Mouse (Mus musculus) cerebellum, postnatal 4 days (tissue): ENCODE data around the gene Gabrb2.

Experiments
- DNase-seq, 2 experiments: peaks; one replicate each; pipeline ENCODE4 v3.0.0; 2022; ENCODE audit warnings: low spot score in 2 of 2, mixed read lengths in 1 of 2

Gene Gabrb2

GRCm38 (mm10) chr11:42532577-42532976 is 113.0 kb downstream of the Gabrb2 start:
- DNase-seq, result no peak

DNA sequence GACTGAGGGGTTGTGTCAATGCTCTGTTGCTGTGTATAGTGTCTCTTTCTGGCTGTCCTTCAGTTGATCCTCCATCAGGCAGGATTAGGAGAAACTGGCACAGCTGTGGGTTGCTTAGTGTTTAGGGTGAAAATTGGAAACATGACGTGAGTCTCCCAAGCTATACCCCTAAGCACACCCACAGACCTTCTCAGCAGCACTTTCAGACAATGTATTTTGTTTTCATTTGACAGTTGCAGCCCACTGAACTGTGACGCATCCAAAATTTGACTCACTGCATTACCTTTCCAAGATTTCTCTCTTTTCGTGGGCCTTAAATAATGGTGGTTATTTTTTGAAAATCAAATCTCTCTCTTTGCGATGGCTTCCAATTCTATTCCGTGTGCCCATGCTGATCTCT is 115.7 kb downstream of the Gabrb2 start:
- DNase-seq, result no peak

DNA sequence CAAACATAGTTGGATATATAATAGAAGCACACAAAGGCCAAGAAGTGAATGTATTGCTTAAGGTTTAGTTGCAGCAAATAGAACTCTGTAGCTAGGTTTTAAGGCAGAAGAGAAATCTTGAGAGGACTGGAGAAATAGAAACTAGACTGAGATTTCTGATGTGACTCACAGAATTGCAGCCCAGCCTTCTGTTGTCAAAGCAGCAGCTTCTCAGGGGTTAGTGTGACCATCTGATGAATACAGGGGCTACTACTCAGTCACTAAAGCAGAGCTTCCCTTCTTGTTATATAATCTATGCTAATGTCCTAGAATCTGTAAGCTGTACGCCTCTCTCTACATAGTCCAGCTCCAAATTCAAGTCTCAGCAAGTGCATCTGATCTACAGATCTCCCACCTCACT is 116.3 kb downstream of the Gabrb2 start:
- no peak for DNase-seq

DNA sequence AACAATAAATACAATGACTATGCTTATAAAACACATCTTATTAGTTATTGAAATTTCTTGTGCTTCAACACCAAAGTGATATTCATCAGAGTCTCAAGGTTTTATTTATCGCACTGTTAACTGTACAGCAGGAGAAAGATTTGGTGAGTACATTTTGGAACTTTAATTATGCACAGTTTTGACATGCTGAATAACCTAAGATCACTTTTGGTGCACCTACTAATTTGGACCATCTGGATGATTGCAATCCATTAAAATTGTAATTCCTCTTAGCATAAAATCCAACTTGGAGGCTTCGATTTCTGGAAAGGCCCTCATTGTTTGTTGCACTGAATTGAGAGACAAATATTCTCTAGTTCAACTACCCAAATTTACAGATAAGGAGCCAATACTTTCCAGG is 123.3 kb downstream of the Gabrb2 start:
- no peak for DNase-seq

GRCm38 (mm10) chr11:42566023-42566422 is 146.5 kb downstream of the Gabrb2 start:
- DNase-seq, result no peak

DNA sequence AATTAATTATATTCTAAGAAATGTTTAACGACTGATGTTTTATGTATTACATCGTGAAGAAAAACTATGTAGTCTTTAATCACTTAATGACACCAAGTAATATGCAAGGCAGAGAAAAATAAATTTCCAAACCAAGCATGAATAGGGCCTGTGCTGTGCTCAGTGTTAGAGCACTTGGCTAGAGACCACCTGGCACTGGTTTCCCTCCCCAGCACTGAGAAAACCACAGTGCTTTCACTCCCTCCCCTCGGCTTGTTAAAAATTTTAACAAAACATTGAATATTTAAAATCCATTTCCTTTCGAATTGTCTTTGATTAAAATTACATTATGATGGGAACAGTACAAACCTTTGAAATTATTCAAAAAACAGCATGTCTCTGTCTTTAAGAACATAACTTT is 151.9 kb downstream of the Gabrb2 start:
- DNase-seq, result no peak

- no peak for DNase-seq
Observed at GRCm38 (mm10) chr11:42575146-42575873, 155.8 kb downstream of the Gabrb2 start.

DNA sequence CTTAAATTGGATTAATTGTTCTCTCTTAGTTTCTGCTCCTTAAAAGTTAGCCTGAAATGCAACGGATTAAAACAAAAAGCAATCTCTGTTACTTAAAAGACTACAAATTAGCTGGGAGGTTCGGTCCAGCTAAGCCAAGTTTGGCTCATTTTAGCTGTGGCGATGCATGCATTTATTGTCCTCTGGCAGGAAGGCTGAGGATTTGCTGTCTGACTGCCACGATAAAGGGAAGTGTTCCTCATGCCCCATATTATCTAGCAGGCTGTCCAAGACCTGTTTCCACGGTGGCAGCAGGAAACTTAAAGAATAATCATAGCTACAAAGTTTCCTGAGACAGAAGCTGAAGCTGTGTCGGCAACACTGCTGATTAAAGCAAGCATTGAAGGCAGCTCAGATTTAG is 160.2 kb downstream of the Gabrb2 start:
- no peak for DNase-seq

GRCm38 (mm10) chr11:42581123-42581522 is 161.6 kb downstream of the Gabrb2 start:
- DNase-seq, result no peak

DNA sequence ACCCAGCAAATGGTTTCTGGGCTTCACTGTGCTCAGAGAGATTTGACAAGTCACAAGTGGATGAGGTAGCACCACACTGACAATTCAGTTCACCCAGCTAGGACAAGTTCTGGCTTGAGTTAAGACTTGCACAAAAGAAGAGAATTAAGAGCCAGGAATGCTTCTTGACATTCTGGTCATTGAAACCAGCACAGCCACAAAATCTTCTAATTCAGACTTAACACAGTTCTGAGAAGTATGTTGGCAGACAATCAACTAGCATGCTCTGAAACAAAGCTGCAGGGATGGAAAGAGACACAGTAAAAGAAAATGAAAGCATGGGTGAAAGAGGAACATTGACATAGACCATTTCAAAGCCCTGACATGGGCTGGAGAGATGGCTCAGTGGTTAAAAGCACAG is 162.2 kb downstream of the Gabrb2 start:
- DNase-seq, result no peak

- DNase-seq, result no peak
Observed at GRCm38 (mm10) chr11:42592418-42592817, 172.9 kb downstream of the Gabrb2 start.

DNA sequence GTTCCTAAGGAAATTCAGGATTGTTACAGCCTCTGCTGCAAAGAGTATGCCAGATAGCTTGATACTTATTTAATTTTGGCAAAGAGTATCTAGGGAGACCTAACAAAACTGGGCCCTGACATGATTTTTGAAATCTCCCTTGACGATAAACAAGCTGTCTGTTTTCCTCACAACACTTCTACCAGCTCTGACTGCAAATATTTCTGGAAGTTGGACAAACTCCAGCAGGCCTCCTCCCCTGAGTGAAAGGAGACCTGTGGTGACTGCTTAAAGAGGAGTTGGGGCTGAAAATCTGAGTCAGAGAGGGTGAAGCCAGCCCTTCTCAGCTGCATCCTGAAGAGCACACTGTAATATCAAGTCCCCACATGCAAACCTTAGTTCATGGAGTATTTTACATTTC is 186.7 kb downstream of the Gabrb2 start:
- peak in 1 of 2 experiments; percentile 24 for DNase-seq

DNA sequence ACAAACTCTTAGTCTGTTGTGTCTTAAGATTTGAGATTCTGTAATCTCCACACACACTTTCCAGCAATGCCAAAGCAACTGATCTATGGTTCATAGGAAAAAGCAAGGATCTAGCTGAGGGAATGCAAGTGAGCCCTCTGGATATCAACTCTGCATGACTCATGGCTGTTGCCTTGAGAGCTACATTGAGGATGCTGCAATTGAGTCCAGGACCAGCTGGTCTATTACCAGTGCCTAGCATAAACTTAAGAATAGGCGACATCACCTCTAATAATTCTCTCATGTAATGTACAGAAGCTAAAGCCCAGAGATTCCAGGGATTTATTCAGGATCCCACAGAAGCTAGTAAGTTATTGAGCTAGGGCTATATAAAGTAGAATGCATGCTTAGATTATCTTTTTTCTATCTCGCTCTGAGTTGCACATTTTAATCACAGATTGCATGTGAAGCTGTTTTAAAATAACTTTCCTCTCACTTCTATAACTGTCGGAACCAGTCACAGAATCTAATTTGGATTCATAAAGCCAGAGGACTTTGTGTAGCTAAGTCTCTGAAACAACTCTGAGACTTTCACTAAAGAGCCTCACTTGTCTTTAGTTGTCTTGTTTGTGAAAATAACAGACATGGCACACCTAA is 189.7 kb downstream of the Gabrb2 start:
- no peak for DNase-seq

- no peak for DNase-seq
Observed at GRCm38 (mm10) chr11:42618195-42618594, 198.6 kb downstream of the Gabrb2 start.

- DNase-seq, result no peak
Observed at GRCm38 (mm10) chr11:42621109-42621508, 201.6 kb downstream of the Gabrb2 start.

DNA sequence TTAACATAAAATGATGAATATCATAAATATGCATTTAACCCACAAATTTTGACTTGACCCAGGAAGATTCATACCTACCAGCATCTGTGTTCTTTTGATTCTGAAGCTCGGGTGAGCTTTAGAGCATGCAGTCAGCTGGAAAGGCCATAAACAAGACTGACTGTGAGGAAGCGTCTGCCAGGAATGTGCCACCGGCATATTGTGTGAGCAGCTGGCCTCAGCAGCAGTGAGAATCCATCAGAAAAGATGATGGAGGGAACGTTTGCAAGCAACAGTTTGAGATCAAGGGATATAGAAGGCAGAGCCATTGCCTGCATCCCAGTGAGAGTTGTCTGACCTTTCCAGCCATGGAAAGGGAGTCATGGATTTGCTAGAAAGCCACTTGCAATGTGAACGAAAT is 230.6 kb downstream of the Gabrb2 start:
- peak in 1 of 2 experiments; percentile 54 for DNase-seq

DNA sequence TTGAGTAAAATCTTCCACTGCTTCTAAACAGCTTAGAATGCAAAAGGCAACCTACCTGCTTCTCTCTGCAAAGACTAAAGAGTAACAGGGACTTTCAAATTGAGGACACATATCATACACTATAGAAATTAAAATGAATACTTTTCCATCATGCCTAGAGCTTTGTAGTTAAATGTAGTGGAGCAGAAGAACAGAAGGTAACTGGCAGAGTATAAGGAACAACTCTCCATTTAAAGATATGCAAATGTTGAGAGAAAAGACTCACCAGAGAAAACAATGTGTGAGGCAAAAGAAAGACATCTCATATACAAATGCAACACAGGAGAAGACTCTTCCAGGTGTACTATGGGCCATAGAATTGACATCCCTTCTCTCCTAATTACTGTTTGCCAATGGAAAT is 232.0 kb downstream of the Gabrb2 start:
- DNase-seq, result no peak

DNA sequence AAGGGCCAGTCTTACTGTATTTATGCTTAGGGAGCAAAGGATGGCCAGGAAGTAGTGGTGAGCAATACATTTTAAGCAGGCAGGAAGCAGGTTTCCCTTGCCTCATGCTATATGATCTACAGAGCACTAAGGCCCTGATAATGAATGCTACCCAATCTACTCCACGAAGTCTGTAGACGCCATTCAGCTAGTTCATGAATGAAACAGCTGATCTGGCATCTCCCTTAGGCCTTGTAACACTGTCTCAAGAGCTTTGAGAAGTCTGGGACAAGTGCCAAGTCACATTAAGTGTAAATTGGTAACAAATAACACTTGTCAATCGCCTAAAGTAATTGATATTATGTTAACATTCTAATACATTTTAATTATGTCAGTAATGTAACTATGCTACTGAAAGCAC is 234.6 kb downstream of the Gabrb2 start:
- no peak for DNase-seq

- no peak for DNase-seq
Observed at GRCm38 (mm10) chr11:42668657-42669056, 249.1 kb downstream of the Gabrb2 start.
